Mouse (Mus musculus): ENCODE results near the gene Hnf4a. TPM values are rescaled to one million over a fixed set of nuclear protein-coding genes. Genes with fewer than 3 reads are reported as not detected.

Gene Hnf4a
- polyA plus RNA-seq, 1 experiment from 2014 or later: 0.11 TPM

GRCm38 (mm10) chr2:163575248-163575647 is 68.6 kb downstream of the Hnf4a start:
- ATAC-seq (ENCODE audit: insufficient read depth) (no peak), DNase-seq (no peak)
- no peak for TF ChIP-seq CTCF (IDR thresholded peaks at IDR 0.05; ENCODE audit: low read depth)
- Histone ChIP-seq H3K36me3 (ENCODE audit: insufficient read depth) (no peaks in the 10 kb centered on the region), H3K9me3 (ENCODE audit: low read depth, low read length) (no peaks in the 10 kb centered on the region), H3K4me3 (ENCODE audit: low read depth, low read length) (no peak overlapping the region), H3K27ac (ENCODE audit: low read depth) (no peak overlapping the region), H3K4me2 (no peak overlapping the region), H3K4me1 (ENCODE audit: insufficient read depth) (no peaks in the 10 kb centered on the region), H3K27me3 (ENCODE audit: insufficient read depth, low read length) (no peaks in the 10 kb centered on the region), H3K9ac (no peak overlapping the region)
- WGBS: 42% methylated on average over 11 of the region's 11 CpGs

- H3K4me3 ChIP-seq (ENCODE audit: low read depth, low read length): no peak overlapping the region
- no peak for TF ChIP-seq CTCF (IDR thresholded peaks at IDR 0.05; ENCODE audit: low read depth)
- ATAC-seq (ENCODE audit: insufficient read depth) (no peak), DNase-seq (no peak)
- no peaks in the 10 kb centered on the region for H3K9me3 ChIP-seq (ENCODE audit: low read depth, low read length)
- H3K36me3 ChIP-seq (ENCODE audit: insufficient read depth): no peaks in the 10 kb centered on the region
- H3K27me3 ChIP-seq (ENCODE audit: insufficient read depth, low read length): no peaks in the 10 kb centered on the region
- no peak overlapping the region for H3K9ac ChIP-seq
- no peak overlapping the region for H3K4me2 ChIP-seq
- H3K27ac ChIP-seq (ENCODE audit: low read depth): no peak overlapping the region
- 73% methylated on average over 2 of the region's 2 CpGs for WGBS
- H3K4me1 ChIP-seq (ENCODE audit: insufficient read depth): no peaks in the 10 kb centered on the region
Measured at GRCm38 (mm10) chr2:163577986-163578385, 71.4 kb downstream of the Hnf4a start.

GRCm38 (mm10) chr2:163580069-163580945 is 73.7 kb downstream of the Hnf4a start:
- Histone ChIP-seq H3K9ac (no peak overlapping the region), H3K4me1 (ENCODE audit: insufficient read depth) (no peaks in the 10 kb centered on the region), H3K4me2 (no peak overlapping the region), H3K36me3 (ENCODE audit: insufficient read depth) (no peaks in the 10 kb centered on the region), H3K27me3 (ENCODE audit: insufficient read depth, low read length) (no peaks in the 10 kb centered on the region), H3K4me3 (ENCODE audit: low read depth, low read length) (no peak overlapping the region), H3K27ac (ENCODE audit: low read depth) (no peak overlapping the region), H3K9me3 (ENCODE audit: low read depth, low read length) (no peaks in the 10 kb centered on the region)
- 71% methylated on average over 13 of the region's 13 CpGs for WGBS
- ATAC-seq (ENCODE audit: insufficient read depth) (no peak), DNase-seq (no peak)
- TF ChIP-seq CTCF (IDR thresholded peaks at IDR 0.05; ENCODE audit: low read depth): no peak

- no peak overlapping the region for H3K4me2 ChIP-seq
- no peak overlapping the region for H3K27ac ChIP-seq (ENCODE audit: low read depth)
- no peaks in the 10 kb centered on the region for H3K9me3 ChIP-seq (ENCODE audit: low read depth, low read length)
- no peaks in the 10 kb centered on the region for H3K36me3 ChIP-seq (ENCODE audit: insufficient read depth)
- H3K4me1 ChIP-seq (ENCODE audit: insufficient read depth): no peaks in the 10 kb centered on the region
- no peak for TF ChIP-seq CTCF (IDR thresholded peaks at IDR 0.05; ENCODE audit: low read depth)
- no peak for ATAC-seq (ENCODE audit: insufficient read depth)
- H3K4me3 ChIP-seq (ENCODE audit: low read depth, low read length): no peak overlapping the region
- peak; percentile 32 for DNase-seq
- 76% methylated on average over 10 of the region's 10 CpGs for WGBS
- H3K27me3 ChIP-seq (ENCODE audit: insufficient read depth, low read length): no peaks in the 10 kb centered on the region
- H3K9ac ChIP-seq: no peak overlapping the region
Measured at GRCm38 (mm10) chr2:163583226-163584087, 76.8 kb downstream of the Hnf4a start.

- Histone ChIP-seq H3K36me3 (ENCODE audit: insufficient read depth) (no peaks in the 10 kb centered on the region), H3K27me3 (ENCODE audit: insufficient read depth, low read length) (no peaks in the 10 kb centered on the region), H3K4me1 (ENCODE audit: insufficient read depth) (no peaks in the 10 kb centered on the region), H3K9ac (no peak overlapping the region), H3K27ac (ENCODE audit: low read depth) (no peak overlapping the region), H3K4me3 (ENCODE audit: low read depth, low read length) (no peak overlapping the region), H3K9me3 (ENCODE audit: low read depth, low read length) (no peaks in the 10 kb centered on the region), H3K4me2 (no peak overlapping the region)
- ATAC-seq (ENCODE audit: insufficient read depth) (no peak), DNase-seq (peak; percentile 36)
- no peak for TF ChIP-seq CTCF (IDR thresholded peaks at IDR 0.05; ENCODE audit: low read depth)
- WGBS: 76% methylated on average over 10 of the region's 10 CpGs
Measured at GRCm38 (mm10) chr2:163584088-163584426, 77.4 kb downstream of the Hnf4a start.

GRCm38 (mm10) chr2:163586384-163587261 is 80.0 kb downstream of the Hnf4a start:
- Histone ChIP-seq H3K36me3 (ENCODE audit: insufficient read depth) (no peaks in the 10 kb centered on the region), H3K9ac (no peak overlapping the region), H3K27me3 (ENCODE audit: insufficient read depth, low read length) (no peaks in the 10 kb centered on the region), H3K9me3 (ENCODE audit: low read depth, low read length) (no peaks in the 10 kb centered on the region), H3K4me3 (ENCODE audit: low read depth, low read length) (no peak overlapping the region), H3K27ac (ENCODE audit: low read depth) (no peak overlapping the region), H3K4me1 (ENCODE audit: insufficient read depth) (no peaks in the 10 kb centered on the region), H3K4me2 (no peak overlapping the region)
- ATAC-seq (ENCODE audit: insufficient read depth): no peak
- peak; percentile 68 for DNase-seq
- WGBS: 34% methylated on average over 19 of the region's 19 CpGs
- peak; percentile 85 for TF ChIP-seq CTCF (IDR thresholded peaks at IDR 0.05; ENCODE audit: low read depth)
